Mouse (Mus musculus) hindbrain, embryonic 14.5 days (tissue): ENCODE results near the gene Ncaph. TPM values are rescaled to one million over a fixed set of nuclear protein-coding genes. Genes with fewer than 3 reads are reported as not detected.

Experiments
- ATAC-seq: fragments of 200-750 bp; cut with Nextera tagmentation; 2 replicates; pipeline ENCODE4 v1.8.0; 2017; ENCODE audit warnings: moderate number of reproducible peaks, mild to moderate bottlenecking, moderate TSS enrichment, moderate library complexity; ENCODE audit not compliant: low FRiP score
- DNase-seq: peaks from one replicate; pipeline ENCODE4 v3.0.0-alpha.2; 2015; ENCODE audit warnings: low spot score
- H3K27ac ChIP-seq: fragments of 300-500 bp; sonication (generic); 2 replicates; pipeline ENCODE4 v1.5.1; 2014; ENCODE audit warnings: mild to moderate bottlenecking, moderate library complexity
- H3K27me3 ChIP-seq: fragments of 300-500 bp; sonication (generic); 2 replicates; pipeline ENCODE4 v1.6.1; 2014; ENCODE audit warnings: mild to moderate bottlenecking, low read length, mixed read lengths; ENCODE audit not compliant: control insufficient read depth, insufficient read depth
- H3K36me3 ChIP-seq: fragments of 300-500 bp; sonication (generic); replicated peaks from 2 replicates; pipeline ENCODE4 v1.6.1; 2014; ENCODE audit not compliant: control insufficient read depth, insufficient read depth
- H3K4me1 ChIP-seq: fragments of 300-500 bp; sonication (generic); replicated peaks from 2 replicates; pipeline ENCODE4 v1.6.1; 2014; ENCODE audit warnings: antibody characterized with exemption, low read length, mixed read lengths; ENCODE audit not compliant: control insufficient read depth, insufficient read depth
- H3K4me2 ChIP-seq: fragments of 300-500 bp; sonication (generic); replicated peaks from 2 replicates; pipeline ENCODE4 v1.6.1; 2014; ENCODE audit warnings: mild to moderate bottlenecking, moderate library complexity
- H3K4me3 ChIP-seq: fragments of 300-500 bp; sonication (generic); replicated peaks from 2 replicates; pipeline ENCODE4 v1.5.1; 2014; ENCODE audit warnings: mild to moderate bottlenecking, low read length
- H3K9ac ChIP-seq: fragments of 300-500 bp; sonication (generic); 2 replicates; pipeline ENCODE4 v1.6.1; 2014
- H3K9me3 ChIP-seq: fragments of 300-500 bp; sonication (generic); 2 replicates; pipeline ENCODE4 v1.6.1; 2016; ENCODE audit warnings: low read length; ENCODE audit not compliant: control insufficient read depth
- WGBS: fragments of 180-500 bp; shearing (Covaris S2); extraction: QIAGEN DNeasy Blood & Tissue Kit; methylation state at CpG from one replicate; pipeline ENCODE4 v1.1.7; 2014; 5-methylcytosine and 5-hydroxymethylcytosine counted together
- polyA plus RNA-seq: library from polyadenylated mRNA; unstranded; fragments of >200 nt; fragmentation: Nextera tagmentation; extraction: Ambion mirVana; gene quantifications from 2 replicates; pipeline ENCODE4 v1.2.1, GENCODE M21; 2014

The Ncaph gene
- polyA plus RNA-seq, 1 experiment from 2014 or later, result 17.8 TPM

DNA sequence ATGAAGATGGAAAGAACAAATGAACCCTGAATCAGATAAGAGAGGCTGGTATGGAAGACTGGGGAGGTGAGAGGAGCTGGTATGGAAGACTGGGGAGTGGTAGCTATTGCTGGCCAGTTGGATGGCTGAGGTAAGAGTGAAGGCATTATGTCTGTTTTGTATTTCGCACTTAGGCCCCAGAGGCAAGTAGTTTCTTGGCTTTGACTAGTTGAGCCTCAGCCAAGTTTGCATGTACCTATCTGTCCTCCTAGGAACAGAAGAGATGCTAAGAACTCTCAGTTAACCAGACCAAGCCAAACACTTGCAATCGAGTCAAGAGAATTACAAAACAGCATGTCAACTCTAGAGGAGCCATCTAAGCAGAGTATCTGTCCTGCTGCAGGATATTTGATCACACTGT, 59.6 kb downstream of the Ncaph start:
- Histone ChIP-seq H3K27me3 (no peaks in the 10 kb centered on the region), H3K36me3 (no peaks in the 10 kb centered on the region), H3K9me3 (no peaks in the 10 kb centered on the region), H3K4me1 (no peaks in the 10 kb centered on the region), H3K4me2 (no peak overlapping the region), H3K9ac (no peak overlapping the region), H3K4me3 (no peak overlapping the region), H3K27ac (no peak overlapping the region)
- WGBS, result 92% methylated on average over 2 of the region's 2 CpGs
- no peak for DNase-seq
- no peak for ATAC-seq

DNA sequence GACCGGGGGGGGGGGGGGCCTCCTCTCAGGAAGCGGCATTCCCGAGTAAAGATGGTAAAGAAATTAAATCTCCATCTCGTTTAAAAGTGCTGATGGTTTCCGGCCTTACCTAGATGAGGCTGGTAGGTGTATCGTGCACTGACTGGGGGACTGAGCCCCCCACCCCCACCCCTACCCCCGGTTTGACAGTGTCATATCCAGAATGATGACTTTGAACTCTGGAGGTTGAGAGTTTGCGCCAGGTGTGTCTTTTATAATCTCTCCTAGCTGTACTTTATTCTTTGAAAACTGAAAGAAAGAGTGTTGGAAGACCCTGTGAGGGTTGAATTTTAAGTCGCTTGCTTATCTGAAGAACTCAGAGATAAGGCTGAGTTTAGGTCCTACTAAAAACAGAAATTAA, 62.9 kb downstream of the Ncaph start:
- Histone ChIP-seq H3K4me3 (peak overlapping the region; percentile 73), H3K36me3 (peaks cover 16% of the 10 kb centered on the region), H3K4me1 (no peaks in the 10 kb centered on the region), H3K4me2 (peak overlapping the region; percentile 76), H3K9me3 (no peaks in the 10 kb centered on the region), H3K27ac (peak overlapping the region; percentile 55; the same call in 1 of the 2 replicates), H3K27me3 (no peaks in the 10 kb centered on the region), H3K9ac (peak overlapping the region; percentile 76)
- DNase-seq (peak; percentile 25), ATAC-seq (peak; percentile 73)
- WGBS, result 15% methylated on average over 8 of the region's 9 CpGs

DNA sequence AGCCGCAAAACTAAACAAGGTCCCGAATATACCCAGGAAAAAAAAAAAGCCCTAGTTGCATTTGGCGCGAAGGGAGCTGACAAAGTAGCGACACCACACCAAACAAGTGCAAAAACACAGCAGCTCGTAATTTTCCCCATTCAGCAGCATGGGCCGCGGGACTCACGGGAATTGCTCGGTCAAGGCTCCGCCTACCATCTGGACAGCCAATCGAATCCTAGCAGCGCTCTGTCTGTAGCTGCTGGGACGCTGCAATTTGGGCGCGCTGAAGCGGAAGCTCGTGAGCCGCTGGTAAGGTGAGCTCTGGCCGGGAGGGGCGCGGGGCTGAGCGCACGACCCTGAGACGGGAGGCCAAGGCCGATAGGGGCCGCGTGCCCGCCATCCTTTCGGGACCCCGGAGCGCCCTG, 63.3 kb downstream of the Ncaph start, which contains the start of gene Blvra:
Gene Blvra (plus strand): TSS at position 231 of the 407 bp plus-strand sequence.
- Histone ChIP-seq H3K27ac (peak within 1 kb of the TSS; percentile 55; the same call in 1 of the 2 replicates), H3K4me1 (no peaks in the 10 kb centered on the region), H3K4me2 (peak within 1 kb of the TSS; percentile 76), H3K9ac (peak within 1 kb of the TSS; percentile 76), H3K27me3 (no peaks in the 10 kb centered on the region), H3K4me3 (peak within 1 kb of the TSS; percentile 73), H3K9me3 (no peaks in the 10 kb centered on the region), H3K36me3 (peaks cover 20% of the 10 kb centered on the region)
- DNase-seq, result peak; percentile 88
- under 1% methylated on average over 31 of the region's 32 CpGs for WGBS
- ATAC-seq, result peak; percentile 99

DNA sequence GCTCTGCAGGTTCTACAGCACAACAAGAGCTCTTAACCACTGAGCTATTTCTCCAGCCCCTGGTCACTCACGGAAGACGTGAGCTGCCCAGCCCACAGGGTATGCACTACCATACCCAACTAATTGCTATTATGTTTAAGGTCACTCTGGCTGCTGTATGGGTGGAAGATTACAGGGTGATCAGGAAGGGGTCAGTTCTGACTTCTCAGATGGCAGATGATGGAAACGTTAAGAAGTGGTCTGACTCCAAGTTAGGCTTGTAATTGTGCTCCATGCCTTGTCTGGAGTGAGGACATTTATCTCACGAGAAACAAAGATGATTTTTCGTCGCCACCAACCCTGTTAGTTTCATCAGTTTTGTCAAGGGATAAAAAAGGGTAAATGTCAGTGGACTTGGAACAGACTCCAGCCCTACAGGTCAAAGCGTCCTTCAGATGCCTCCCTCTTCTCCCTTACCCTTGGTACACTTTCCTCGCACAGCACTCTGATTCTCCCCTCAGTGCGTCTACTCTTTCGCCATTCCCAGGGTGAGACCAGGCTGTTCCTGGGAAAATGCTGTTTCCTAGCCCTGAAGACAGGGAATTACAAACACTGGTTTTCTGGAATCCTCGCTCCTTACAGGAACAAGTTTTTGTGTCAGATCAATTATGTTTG, 63.8 kb downstream of the Ncaph start:
- no peak; the same call in 1 of the 2 replicates for ATAC-seq
- peak overlapping the region; percentile 76 for H3K4me2 ChIP-seq
- H3K27ac ChIP-seq, result no peak overlapping the region
- peak overlapping the region; percentile 73 for H3K4me3 ChIP-seq
- H3K36me3 ChIP-seq, result peaks cover 21% of the 10 kb centered on the region
- DNase-seq, result no peak
- no peaks in the 10 kb centered on the region for H3K4me1 ChIP-seq
- WGBS, result 22% methylated on average over 11 of the region's 11 CpGs
- H3K9me3 ChIP-seq, result no peaks in the 10 kb centered on the region
- H3K9ac ChIP-seq, result peak overlapping the region; percentile 76; the same call in 1 of the 2 replicates
- H3K27me3 ChIP-seq, result no peaks in the 10 kb centered on the region

DNA sequence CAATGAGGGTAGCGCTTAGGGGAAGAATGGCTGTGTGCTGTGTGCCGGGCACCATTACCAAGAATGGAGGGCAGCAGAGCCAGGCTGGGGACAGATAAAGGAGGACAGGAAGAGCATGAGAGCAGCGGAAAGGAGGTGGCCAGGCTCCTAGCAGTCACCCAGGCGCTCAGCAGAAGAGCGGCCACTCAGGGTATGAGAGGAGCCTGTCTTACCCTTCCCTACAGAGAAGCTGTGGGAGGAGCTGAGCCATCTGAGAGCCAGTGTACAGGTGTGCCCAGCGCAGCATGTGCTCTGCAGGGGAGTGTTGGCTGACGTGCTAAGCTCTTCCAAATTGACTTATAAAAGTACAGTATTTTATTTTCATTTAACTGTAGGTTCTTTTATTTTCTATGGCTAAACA, 64.9 kb downstream of the Ncaph start:
- WGBS, result 74% methylated on average over 7 of the region's 7 CpGs
- Histone ChIP-seq H3K4me3 (no peak overlapping the region), H3K27ac (no peak overlapping the region), H3K4me2 (no peak overlapping the region), H3K36me3 (peaks cover 26% of the 10 kb centered on the region), H3K9me3 (no peaks in the 10 kb centered on the region), H3K4me1 (no peaks in the 10 kb centered on the region), H3K9ac (no peak overlapping the region), H3K27me3 (no peaks in the 10 kb centered on the region)
- no peak for DNase-seq
- no peak for ATAC-seq

DNA sequence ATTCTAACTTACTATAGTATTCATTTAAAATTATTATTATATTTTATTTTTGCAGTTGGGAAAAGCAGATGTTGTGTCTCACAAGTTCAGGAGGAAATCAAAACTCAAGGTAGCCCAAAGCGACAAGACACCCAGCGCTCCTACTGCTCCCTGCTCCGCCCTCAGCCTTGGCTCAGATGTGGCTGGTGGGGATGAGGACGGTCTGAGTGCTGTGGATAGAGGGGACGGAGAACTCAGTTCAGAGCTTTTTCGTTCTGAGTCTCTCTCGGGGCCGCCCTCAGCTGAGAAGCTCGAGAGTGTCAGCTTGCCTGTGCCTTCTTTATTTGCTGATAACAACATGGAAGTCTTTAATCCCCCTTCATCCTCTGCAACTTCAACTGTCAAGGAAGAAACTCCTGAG, 72.3 kb downstream of the Ncaph start:
- Histone ChIP-seq H3K9ac (no peak overlapping the region), H3K27ac (no peak overlapping the region), H3K27me3 (no peaks in the 10 kb centered on the region), H3K4me2 (no peak overlapping the region), H3K4me1 (no peaks in the 10 kb centered on the region), H3K36me3 (peaks cover 75% of the 10 kb centered on the region), H3K4me3 (no peak overlapping the region), H3K9me3 (no peaks in the 10 kb centered on the region)
- 95% methylated on average over 9 of the region's 9 CpGs for WGBS
- DNase-seq (no peak), ATAC-seq (no peak)

Other genes with a start within 250 kb of the Ncaph start
- 37.8 and 40.2 TPM in 2 replicates for gene Sppl2a, start 200.7 kb downstream of the Ncaph start, polyA plus RNA-seq
- 10.2 and 11.4 TPM in 2 replicates for gene Ap4e1, start 125.2 kb downstream of the Ncaph start, polyA plus RNA-seq
- 27.7 and 32.9 TPM in 2 replicates for gene Blvra, start 63.3 kb downstream of the Ncaph start, polyA plus RNA-seq
- 9.7 and 12.4 TPM in 2 replicates for gene Itpripl1, start 9.5 kb upstream of the Ncaph start, polyA plus RNA-seq
- gene 1810024B03Rik, start 74.3 kb upstream of the Ncaph start, polyA plus RNA-seq, result 1.2 TPM in 2 replicates
- gene Snrnp200, start 74.4 kb upstream of the Ncaph start, polyA plus RNA-seq, result 59.6 and 60.2 TPM in 2 replicates
- 54.6 and 58.5 TPM in 2 replicates for gene Ciao1, start 113.9 kb upstream of the Ncaph start, polyA plus RNA-seq
- 43.0 and 47.3 TPM in 2 replicates for gene Tmem127, start 114.0 kb upstream of the Ncaph start, polyA plus RNA-seq
- 110 and 122 TPM in 2 replicates for gene Stard7, start 136.3 kb upstream of the Ncaph start, polyA plus RNA-seq
- 12.5 and 15.2 TPM in 2 replicates for gene Dusp2, start 202.2 kb upstream of the Ncaph start, polyA plus RNA-seq
- gene Astl, start 204.7 kb upstream of the Ncaph start, polyA plus RNA-seq, result not detected in 2 replicates
- 0.53 and 0.79 TPM in 2 replicates for gene Adra2b, start 229.3 kb upstream of the Ncaph start, polyA plus RNA-seq